Mouse (Mus musculus) lung, adult 2 months (tissue): ENCODE results near the gene Hist1h2bl. TPM values are rescaled to one million over a fixed set of nuclear protein-coding genes. Genes with fewer than 3 reads are reported as not detected.

ENCODE experiments used
- DNase-seq: peaks from one replicate; pipeline ENCODE4 v3.0.0; 2022
- H3K4me1 ChIP-seq: fragments of 200-500 bp; 2 replicates; pipeline ENCODE4 v1.6.1; 2011; ENCODE audit warnings: low read length; ENCODE audit not compliant: control insufficient read depth, insufficient read depth
- H3K4me3 ChIP-seq: fragments of 200-500 bp; replicated peaks from 2 replicates; pipeline ENCODE3; 2011; ENCODE audit warnings: low read depth, mild to moderate bottlenecking, control low read depth, low read length; ENCODE audit errors: extremely low read depth
- CTCF ChIP-seq: fragments of 200-500 bp; IDR thresholded peaks from 2 replicates; pipeline ENCODE4 v1.5.1; 2011; ENCODE audit warnings: mild to moderate bottlenecking, low read length, control low read depth; ENCODE audit not compliant: insufficient read depth
- POLR2A ChIP-seq: fragments of 200-500 bp; IDR thresholded peaks from 2 replicates; pipeline ENCODE4 v1.6.1; 2011; ENCODE audit warnings: low read depth, mild to moderate bottlenecking, control low read depth, low read length, borderline replicate concordance; ENCODE audit errors: extremely low read depth
- WGBS: fragments of 180-500 bp; shearing (Covaris S2); methylation state at CpG from one replicate; pipeline ENCODE4 v1.1.7; 2018; 5-methylcytosine and 5-hydroxymethylcytosine counted together
- polyA plus RNA-seq: library from polyadenylated mRNA; depleted of rRNA; stranded (reverse); fragments of >200 nt; gene quantifications from 2 replicates; pipeline ENCODE4 v1.2.3, GENCODE M21; 2012; rRNA removed

Hist1h2bl gene
- polyA plus RNA-seq, 1 experiment = 1.6 TPM

GRCm38 (mm10) chr13:21711698-21712097 is 4.2 kb downstream of the Hist1h2bl start:
- Histone ChIP-seq H3K4me1 (peaks cover 12% of the 10 kb centered on the region), H3K4me3 (no peak overlapping the region)
- no peak for TF ChIP-seq POLR2A
- TF ChIP-seq CTCF = no peak
- no peak for DNase-seq
- 31% methylated on average over 4 of the region's 4 CpGs for WGBS

- Histone ChIP-seq H3K4me1 (peaks cover 12% of the 10 kb centered on the region), H3K4me3 (peak overlapping the region; percentile 99)
- 5% methylated on average over 22 of the region's 22 CpGs for WGBS
- DNase-seq = peak; percentile 69
- no peak for TF ChIP-seq CTCF
- no peak for TF ChIP-seq POLR2A
Measured at GRCm38 (mm10) chr13:21710821-21711525, 5.0 kb downstream of the Hist1h2bl start.

GRCm38 (mm10) chr13:21710031-21710711 is 5.8 kb downstream of the Hist1h2bl start:
- under 1% methylated on average over 32 of the region's 32 CpGs for WGBS
- peak; percentile 85 for DNase-seq
- Histone ChIP-seq H3K4me3 (peak overlapping the region; percentile 99), H3K4me1 (peaks cover 8% of the 10 kb centered on the region)
- TF ChIP-seq CTCF = peak; percentile 81
- no peak for TF ChIP-seq POLR2A

GRCm38 (mm10) chr13:21706669-21707068 is 9.3 kb downstream of the Hist1h2bl start:
- Histone ChIP-seq H3K4me1 (peaks cover 3% of the 10 kb centered on the region; the same call in 1 of the 2 replicates), H3K4me3 (no peak overlapping the region)
- no peak for DNase-seq
- TF ChIP-seq CTCF (no peak), POLR2A (no peak)
- 64% methylated on average over 4 of the region's 4 CpGs for WGBS

GRCm38 (mm10) chr13:21697811-21698210 is 18.1 kb downstream of the Hist1h2bl start, which contains the start of gene Olfr1359:
Gene Olfr1359 (plus strand): TSS chr13:21698111.
- TF ChIP-seq POLR2A (no peak), CTCF (no peak)

GRCm38 (mm10) chr13:21677305-21677704 is 38.6 kb downstream of the Hist1h2bl start, which contains the start of gene Olfr1360:
Gene Olfr1360 (minus strand): TSS chr13:21677405.
- no peak within 1 kb of the TSS for H3K4me3 ChIP-seq
- TF ChIP-seq CTCF (no peak), POLR2A (no peak)
- WGBS = 80% methylated on average over 2 of the region's 2 CpGs
- no peaks in the 10 kb centered on the region for H3K4me1 ChIP-seq
- no peak for DNase-seq

More at GRCm38 (mm10) chr13:21697811-21698210, 18.1 kb downstream of the Hist1h2bl start, which contains the start of gene Olfr1359:
- Histone ChIP-seq H3K4me1 (no peaks in the 10 kb centered on the region), H3K4me3 (no peak within 1 kb of the TSS)
- no peak for DNase-seq

Other genes starting within 250 kb of the Hist1h2bl start
- 0.82 and 0.89 TPM in 2 replicates for gene Nkapl, start 247.6 kb downstream of the Hist1h2bl start, polyA plus RNA-seq
- gene Zkscan4, start 237.2 kb downstream of the Hist1h2bl start, polyA plus RNA-seq = 1.2 and 1.7 TPM in 2 replicates
- gene Gm10065, start 236.7 kb downstream of the Hist1h2bl start, polyA plus RNA-seq = not detected in 2 replicates
- 0.06 TPM in 2 replicates for gene AK157302, start 220.9 kb downstream of the Hist1h2bl start, polyA plus RNA-seq
- 3.0 and 5.0 TPM in 2 replicates for gene Gm11273, start 214.7 kb downstream of the Hist1h2bl start, polyA plus RNA-seq
- gene Zkscan8, start 185.0 kb downstream of the Hist1h2bl start, polyA plus RNA-seq = 2.5 and 4.7 TPM in 2 replicates
- gene Olfr1366, start 173.3 kb downstream of the Hist1h2bl start, polyA plus RNA-seq = not detected in 2 replicates
- gene Olfr1535, start 156.2 kb downstream of the Hist1h2bl start, polyA plus RNA-seq = not detected in 2 replicates
- not detected in 2 replicates for gene Olfr1364, start 134.4 kb downstream of the Hist1h2bl start, polyA plus RNA-seq
- not detected in 2 replicates for gene Olfr1362, start 102.1 kb downstream of the Hist1h2bl start, polyA plus RNA-seq
- gene Olfr11, start 73.6 kb downstream of the Hist1h2bl start, polyA plus RNA-seq = not detected in 2 replicates
- not detected in 2 replicates for gene Olfr1361, start 52.8 kb downstream of the Hist1h2bl start, polyA plus RNA-seq
- not detected in 2 replicates for gene Olfr1360, start 38.7 kb downstream of the Hist1h2bl start, polyA plus RNA-seq
- not detected in 2 replicates for gene Olfr1359, start 18.0 kb downstream of the Hist1h2bl start, polyA plus RNA-seq
- 5.8 and 6.7 TPM in 2 replicates for gene Hist1h2ai, start 279 bp upstream of the Hist1h2bl start, polyA plus RNA-seq
- 8.2 and 8.6 TPM in 2 replicates for gene Hist1h3h, start 1.5 kb upstream of the Hist1h2bl start, polyA plus RNA-seq
- 0.70 TPM in 1 of 2 replicates, not detected in the other for gene Hist1h2bm, start 5.9 kb upstream of the Hist1h2bl start, polyA plus RNA-seq
- 1.3 and 1.4 TPM in 2 replicates for gene Hist1h4j, start 18.9 kb upstream of the Hist1h2bl start, polyA plus RNA-seq
- gene Hist1h4k, start 34.4 kb upstream of the Hist1h2bl start, polyA plus RNA-seq = 5.6 and 9.7 TPM in 2 replicates
- gene Hist1h2ak, start 37.7 kb upstream of the Hist1h2bl start, polyA plus RNA-seq = 3.2 and 3.8 TPM in 2 replicates
- gene Hist1h2bn, start 38.0 kb upstream of the Hist1h2bl start, polyA plus RNA-seq = 2.4 and 4.2 TPM in 2 replicates
- 0.41 and 0.57 TPM in 2 replicates for gene Hist1h1b, start 64.5 kb upstream of the Hist1h2bl start, polyA plus RNA-seq
- gene Hist1h3i, start 67.2 kb upstream of the Hist1h2bl start, polyA plus RNA-seq = 3.3 and 8.0 TPM in 2 replicates
- gene Hist1h2an, start 71.1 kb upstream of the Hist1h2bl start, polyA plus RNA-seq = 1.1 and 1.4 TPM in 2 replicates
- not detected in 2 replicates for gene Hist1h2bp, start 71.3 kb upstream of the Hist1h2bl start, polyA plus RNA-seq
- gene Hist1h2bq, start 94.1 kb upstream of the Hist1h2bl start, polyA plus RNA-seq = 4.7 and 5.0 TPM in 2 replicates
- not detected in 2 replicates for gene Hist1h2ao, start 94.3 kb upstream of the Hist1h2bl start, polyA plus RNA-seq
- gene Hist1h4m, start 95.6 kb upstream of the Hist1h2bl start, polyA plus RNA-seq = 3.1 TPM in 1 of 2 replicates, not detected in the other
- 11.1 and 13.7 TPM in 2 replicates for gene Hist1h4n, start 116.1 kb upstream of the Hist1h2bl start, polyA plus RNA-seq
- gene Hist1h2ap, start 117.4 kb upstream of the Hist1h2bl start, polyA plus RNA-seq = 59.2 and 67.3 TPM in 2 replicates
- 3.3 and 6.1 TPM in 2 replicates for gene Hist1h2br, start 117.6 kb upstream of the Hist1h2bl start, polyA plus RNA-seq
- 0.53 and 0.60 TPM in 2 replicates for gene Zfp184, start 229.0 kb upstream of the Hist1h2bl start, polyA plus RNA-seq